Mouse (Mus musculus) macrophage (primary cell): Measurements from ENCODE around the gene Zbtb8os. TPM values are rescaled to one million over a fixed set of nuclear protein-coding genes. Genes with fewer than 3 reads are reported as not detected.

Experiments
- H3K27ac ChIP-seq: fragments of 350-480 bp; formaldehyde crosslinking; 2 replicates; pipeline ENCODE4 v1.9.0; 2021
- H3K36me3 ChIP-seq: fragments of 350-480 bp; formaldehyde crosslinking; 2 replicates; pipeline ENCODE4 v1.9.0; 2021; ENCODE audit errors: inconsistent target
- H3K4me3 ChIP-seq: fragments of 350-480 bp; formaldehyde crosslinking; 2 replicates; pipeline ENCODE4 v1.9.0; 2021; ENCODE audit errors: inconsistent target
- H3K79me2 ChIP-seq: fragments of 350-480 bp; formaldehyde crosslinking; 2 replicates; pipeline ENCODE4 v1.9.0; 2021; ENCODE audit errors: inconsistent target
- WGBS: methylation state at CpG from one replicate; pipeline ENCODE4 v1.1.7; 2026; ENCODE audit warnings: inconsistent platforms; ENCODE audit not compliant: missing documents; 5-methylcytosine and 5-hydroxymethylcytosine counted together
- polyA plus RNA-seq: library from polyadenylated mRNA; stranded (reverse); fragments of 250-400 nt; gene quantifications from 3 replicates; pipeline ENCODE4 v1.2.4, GENCODE M21; 2018; ENCODE audit warnings: inconsistent platforms

The Zbtb8os gene
- polyA plus RNA-seq, 1 experiment from 2014 or later, result 98.1 TPM

DNA sequence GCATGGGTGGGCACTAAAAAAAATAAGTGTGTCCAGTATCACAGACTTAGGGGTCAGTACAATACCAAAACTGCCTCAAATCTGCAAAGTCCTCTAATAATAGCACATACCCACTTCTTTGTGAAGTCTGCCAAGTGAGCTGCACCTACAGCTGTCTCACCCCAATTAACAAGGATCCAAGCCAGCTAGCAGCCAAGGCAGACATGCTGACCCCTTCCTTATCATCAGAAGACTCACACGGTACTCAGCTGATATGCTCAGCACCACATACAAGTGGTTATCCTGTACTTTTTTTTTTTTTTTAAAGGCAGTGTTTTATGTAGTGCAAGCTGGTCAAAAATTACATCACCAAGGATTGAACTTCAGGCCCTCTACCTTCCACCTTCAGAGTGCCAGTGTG lies 31.2 kb upstream of the Zbtb8os start:
- 73% methylated on average over 1 of the region's 1 CpGs for WGBS
- Histone ChIP-seq H3K4me3 (no peak overlapping the region), H3K79me2 (no peaks in the 10 kb centered on the region), H3K36me3 (peaks cover 14% of the 10 kb centered on the region; the same call in 1 of the 2 replicates), H3K27ac (no peak overlapping the region)

DNA sequence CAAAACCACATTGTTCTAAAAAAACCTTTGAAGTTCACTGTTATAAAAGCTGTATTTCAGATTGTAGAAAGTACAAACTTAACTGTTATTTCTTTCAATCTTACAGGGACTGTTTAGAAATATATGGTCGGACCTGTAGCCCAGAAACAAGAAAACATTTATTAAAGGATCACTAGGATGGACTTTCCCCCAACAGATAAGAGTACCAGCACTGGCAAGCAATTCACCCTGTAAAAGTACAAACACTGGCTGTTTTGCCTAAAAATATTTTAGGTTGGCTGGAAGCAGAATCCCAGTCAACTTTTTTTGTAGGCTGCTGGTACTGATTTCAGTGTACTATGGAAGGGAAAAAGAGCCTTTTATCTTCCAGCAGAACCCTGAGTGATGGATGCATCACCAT lies 27.6 kb upstream of the Zbtb8os start:
- Histone ChIP-seq H3K79me2 (peaks cover 17% of the 10 kb centered on the region; the same call in 1 of the 2 replicates), H3K36me3 (peaks cover 40% of the 10 kb centered on the region), H3K4me3 (no peak overlapping the region), H3K27ac (no peak overlapping the region)
- WGBS, result 100% methylated on average over 1 of the region's 1 CpGs

DNA sequence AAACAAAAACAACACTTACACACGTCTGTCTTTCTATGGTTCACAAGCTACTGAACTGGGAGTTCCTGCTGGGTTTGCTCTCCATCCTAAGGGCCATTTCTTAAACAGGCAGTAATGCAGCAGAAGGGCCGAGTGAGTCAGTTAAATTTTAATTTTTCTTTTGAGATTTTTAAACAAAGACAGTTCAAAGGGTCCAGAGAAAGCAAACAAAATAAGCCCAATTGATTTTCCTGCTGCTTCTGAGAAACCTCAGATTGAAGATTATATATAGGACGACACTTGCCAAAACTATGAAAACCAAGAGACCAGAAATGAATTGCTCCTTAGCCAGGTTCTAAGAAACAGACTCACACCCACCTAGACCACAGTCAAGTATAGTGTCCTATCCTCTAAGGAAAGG lies 21.6 kb upstream of the Zbtb8os start:
- Histone ChIP-seq H3K79me2 (peaks cover 43% of the 10 kb centered on the region), H3K36me3 (peaks cover 77% of the 10 kb centered on the region), H3K27ac (no peak overlapping the region), H3K4me3 (no peak overlapping the region)
- WGBS, result 90% methylated on average over 3 of the region's 3 CpGs

DNA sequence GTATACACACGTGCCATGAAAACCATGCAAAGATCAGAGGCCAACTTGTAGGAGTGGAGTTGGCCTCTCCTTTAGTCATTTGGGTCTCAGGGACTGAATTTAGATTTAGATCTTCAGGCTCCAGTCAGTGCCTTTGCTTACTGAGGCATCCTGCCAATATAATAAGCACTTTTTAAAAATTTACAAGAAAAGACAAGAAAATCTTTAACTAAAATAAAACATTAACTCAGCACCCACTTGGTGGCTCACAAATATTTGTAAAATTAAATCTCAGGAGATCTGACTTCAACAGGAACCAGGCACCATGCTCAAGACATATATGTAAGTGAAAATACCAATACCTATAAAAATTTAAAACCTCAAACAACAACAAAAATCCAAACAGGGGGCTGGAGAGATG lies 14.6 kb upstream of the Zbtb8os start:
- peaks cover 41% of the 10 kb centered on the region for H3K79me2 ChIP-seq
- H3K36me3 ChIP-seq, result peaks cover 41% of the 10 kb centered on the region
- WGBS, result 100% methylated on average over 1 of the region's 1 CpGs
- no peak overlapping the region for H3K27ac ChIP-seq
- H3K4me3 ChIP-seq, result no peak overlapping the region

- H3K79me2 ChIP-seq, result peaks cover 52% of the 10 kb centered on the region
Observed at GRCm38 (mm10) chr4:129322042-129322441, 13.5 kb upstream of the Zbtb8os start.

DNA sequence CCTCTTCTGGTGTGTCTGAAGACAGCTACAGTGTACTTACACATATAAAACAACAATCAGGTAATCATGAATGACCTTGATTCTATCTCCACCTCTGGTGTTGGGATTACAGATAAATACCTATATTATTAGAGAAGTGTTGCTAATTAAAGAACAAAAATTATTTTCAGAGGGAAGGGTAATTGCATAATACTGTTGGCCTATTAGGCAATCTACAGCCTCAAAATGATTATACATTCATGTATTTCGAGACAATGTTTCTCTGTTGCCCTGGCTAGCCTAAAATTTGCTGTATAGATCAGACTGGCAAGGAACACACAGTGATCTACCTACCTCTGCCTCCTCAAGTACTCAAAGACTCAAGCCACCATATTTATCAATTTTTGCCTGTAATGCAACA lies 12.0 kb upstream of the Zbtb8os start:
- Histone ChIP-seq H3K4me3 (no peak overlapping the region), H3K36me3 (peaks cover 46% of the 10 kb centered on the region), H3K27ac (no peak overlapping the region), H3K79me2 (peaks cover 67% of the 10 kb centered on the region)
- WGBS, result 0% methylated on average over 1 of the region's 1 CpGs

More at GRCm38 (mm10) chr4:129322042-129322441, 13.5 kb upstream of the Zbtb8os start:
- Histone ChIP-seq H3K36me3 (peaks cover 46% of the 10 kb centered on the region), H3K27ac (no peak overlapping the region), H3K4me3 (no peak overlapping the region)
- 97% methylated on average over 5 of the region's 5 CpGs for WGBS

GRCm38 (mm10) chr4:129324756-129325155 lies 10.7 kb upstream of the Zbtb8os start:
- peaks cover 45% of the 10 kb centered on the region for H3K36me3 ChIP-seq
- H3K79me2 ChIP-seq, result peaks cover 80% of the 10 kb centered on the region
- H3K4me3 ChIP-seq, result no peak overlapping the region
- 100% methylated on average over 1 of the region's 1 CpGs for WGBS
- H3K27ac ChIP-seq, result no peak overlapping the region

- WGBS, result 86% methylated on average over 1 of the region's 1 CpGs
- no peak overlapping the region for H3K4me3 ChIP-seq
- peaks cover 94% of the 10 kb centered on the region for H3K79me2 ChIP-seq
- H3K36me3 ChIP-seq, result peaks cover 38% of the 10 kb centered on the region
- no peak overlapping the region for H3K27ac ChIP-seq
Observed at GRCm38 (mm10) chr4:129326191-129326590, 9.3 kb upstream of the Zbtb8os start.

DNA sequence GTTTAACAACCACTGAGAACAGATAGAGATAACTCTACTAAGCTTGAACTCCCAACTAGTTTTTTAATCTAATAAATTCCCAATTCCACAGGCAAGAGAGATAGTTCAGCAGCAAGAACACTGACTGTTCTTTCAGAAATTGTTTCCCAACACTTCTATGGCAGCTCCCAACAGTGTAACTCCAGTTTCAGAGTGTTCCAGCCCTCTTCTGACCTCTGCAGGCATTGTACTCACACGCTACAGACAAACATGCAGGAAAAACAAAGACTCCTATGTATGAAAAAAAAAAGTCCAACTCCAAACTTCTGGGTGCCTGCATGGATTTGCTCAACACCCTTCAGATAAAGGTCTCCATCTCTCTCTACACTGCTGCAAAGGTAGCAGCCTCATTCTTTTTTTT lies 2.6 kb upstream of the Zbtb8os start:
- WGBS, result 62% methylated on average over 1 of the region's 1 CpGs
- Histone ChIP-seq H3K36me3 (peaks cover 9% of the 10 kb centered on the region), H3K27ac (no peak overlapping the region), H3K4me3 (no peak overlapping the region), H3K79me2 (peaks cover 85% of the 10 kb centered on the region)

GRCm38 (mm10) chr4:129334677-129335215 lies 749 bp upstream of the Zbtb8os start:
- no peaks in the 10 kb centered on the region for H3K36me3 ChIP-seq
- under 1% methylated on average over 59 of the region's 62 CpGs for WGBS
- H3K4me3 ChIP-seq, result peak overlapping the region; percentile 70
- H3K27ac ChIP-seq, result peak overlapping the region; percentile 45
- peaks cover 85% of the 10 kb centered on the region for H3K79me2 ChIP-seq

GRCm38 (mm10) chr4:129336291-129336690 lies 796 bp downstream of the Zbtb8os start:
- peak overlapping the region; percentile 98 for H3K27ac ChIP-seq
- peaks cover 6% of the 10 kb centered on the region; the same call in 1 of the 2 replicates for H3K36me3 ChIP-seq
- H3K4me3 ChIP-seq, result peak overlapping the region; percentile 79
- 46% methylated on average over 14 of the region's 14 CpGs for WGBS
- peaks cover 71% of the 10 kb centered on the region for H3K79me2 ChIP-seq

DNA sequence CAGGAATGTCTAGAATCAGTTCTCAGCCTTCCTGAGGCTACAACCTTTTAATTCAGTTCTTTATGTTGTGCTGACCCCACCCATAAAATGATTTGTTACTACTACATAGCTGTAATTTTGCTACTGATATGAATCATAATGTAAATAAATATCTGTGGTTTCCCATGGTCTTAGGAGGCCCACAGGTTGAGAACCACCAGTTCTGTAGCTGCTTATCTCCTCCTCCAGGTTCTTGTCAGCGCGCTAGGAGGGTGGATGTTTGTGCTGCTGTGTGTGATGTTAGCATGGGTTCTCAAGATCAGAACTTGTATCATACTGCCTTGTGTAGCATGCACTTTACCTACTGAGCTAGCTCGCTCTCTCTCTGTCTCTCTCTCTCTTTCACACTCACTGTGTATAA lies 4.2 kb downstream of the Zbtb8os start:
- Histone ChIP-seq H3K79me2 (peaks cover 38% of the 10 kb centered on the region; the same call in 1 of the 2 replicates), H3K36me3 (peaks cover 36% of the 10 kb centered on the region), H3K27ac (no peak overlapping the region), H3K4me3 (no peak overlapping the region)
- whole genome bisulfite sequencing, result 100% methylated on average over 1 of the region's 3 CpGs

GRCm38 (mm10) chr4:129341888-129342287 lies 6.4 kb downstream of the Zbtb8os start:
- Histone ChIP-seq H3K79me2 (peaks cover 30% of the 10 kb centered on the region; the same call in 1 of the 2 replicates), H3K4me3 (no peak overlapping the region), H3K27ac (no peak overlapping the region), H3K36me3 (peaks cover 36% of the 10 kb centered on the region)
- WGBS, result 100% methylated on average over 1 of the region's 1 CpGs

DNA sequence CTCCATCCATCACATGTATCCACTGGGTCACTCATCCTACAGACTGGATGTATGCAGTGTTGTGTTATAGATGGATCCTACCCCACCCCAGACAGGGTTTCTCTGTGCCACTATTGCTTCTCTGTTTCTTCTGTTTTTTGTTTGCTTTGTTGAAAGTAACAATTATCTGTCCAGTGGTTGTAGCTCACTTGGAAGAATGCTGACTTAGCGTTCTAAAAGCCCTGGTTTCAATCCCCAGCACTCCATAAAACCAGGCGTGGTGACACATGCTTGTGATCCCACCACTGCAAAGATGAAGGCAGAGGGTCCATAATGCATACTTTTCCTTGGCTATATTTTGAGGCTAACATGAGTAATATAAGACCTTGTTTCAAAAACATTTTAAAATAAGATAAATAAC lies 7.2 kb downstream of the Zbtb8os start:
- Histone ChIP-seq H3K36me3 (peaks cover 39% of the 10 kb centered on the region), H3K27ac (no peak overlapping the region), H3K4me3 (no peak overlapping the region), H3K79me2 (peaks cover 21% of the 10 kb centered on the region; the same call in 1 of the 2 replicates)
- 95% methylated on average over 2 of the region's 2 CpGs for WGBS

DNA sequence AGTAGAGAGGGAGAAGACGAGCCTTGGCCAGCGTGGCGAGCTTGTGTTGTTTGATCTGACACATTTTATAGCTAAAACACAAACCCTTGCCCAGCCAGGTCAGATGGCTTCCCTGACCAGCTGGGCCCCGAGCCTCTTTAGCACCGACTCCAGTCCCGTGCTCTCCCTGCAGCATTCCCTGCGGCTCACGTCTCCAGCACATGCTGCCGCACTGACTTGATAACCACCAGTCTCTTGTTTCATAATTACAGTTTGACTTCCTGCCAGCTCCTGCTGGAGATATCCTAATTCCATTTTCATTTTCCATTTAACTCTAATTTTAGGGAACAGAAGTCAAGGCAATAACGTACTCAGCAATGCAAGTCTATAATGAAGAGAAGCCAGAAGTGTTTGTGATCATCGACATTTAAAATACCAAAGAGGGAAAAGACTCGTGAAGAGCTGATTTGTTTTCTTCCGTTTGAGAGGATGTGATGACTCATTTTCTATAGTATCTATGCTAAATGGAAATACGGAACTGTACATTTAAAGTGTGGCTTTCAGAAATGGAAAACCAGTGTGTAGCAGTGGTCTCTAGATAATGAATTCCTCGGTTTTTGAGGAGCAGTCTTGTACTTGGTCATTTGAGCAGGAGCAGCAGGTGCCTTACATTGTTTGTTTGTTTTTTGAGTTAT lies 11.1 kb downstream of the Zbtb8os start:
- H3K4me3 ChIP-seq, result no peak overlapping the region
- 83% methylated on average over 14 of the region's 15 CpGs for WGBS
- no peaks in the 10 kb centered on the region for H3K79me2 ChIP-seq
- H3K36me3 ChIP-seq, result peaks cover 31% of the 10 kb centered on the region
- peak overlapping the region; percentile 8; the same call in 1 of the 2 replicates for H3K27ac ChIP-seq
